Mouse (Mus musculus): ENCODE measurements around the gene Rbfox1.

- TF ChIP-seq POLR2A (IDR thresholded peaks at IDR 0.05; ENCODE audit: control insufficient read depth, extremely low read depth, insufficient read depth, low read length, poor library complexity) = no peak
- no peak for TF ChIP-seq CTCF (IDR thresholded peaks at IDR 0.05; ENCODE audit: borderline replicate concordance, control insufficient read depth, extremely low read depth, insufficient read depth, low read length, poor library complexity)
These were observed 151.9 kb downstream of the Rbfox1 start for GRCm38 (mm10) chr16:6037009-6037408.

All from thymus, adult 2 months (tissue).